Comparison of ENCODE assay signal across 16 mouse cellular contexts in genomic region chr9:70010781-70011473, GRCm38 (mm10). TPM values are rescaled to one million over a fixed set of nuclear protein-coding genes. Genes with fewer than 3 reads are reported as not detected.
"Had no signal": no experiment of that assay in that cellular context is flagged by ENCODE, and none has a peak within 500 bp of the region (broad histone marks: within the 10 kb centered on the region; RNA-seq: fewer than 3 reads in every experiment).

No protein-coding gene starts in this region.

- H3K27me3 ChIP-seq: midbrain, embryonic 15.5 days; neural tube, embryonic 12.5 days had no signal

- H3K4me2 ChIP-seq: midbrain, embryonic 15.5 days; neural tube, embryonic 12.5 days had no signal

- H3K9me3 ChIP-seq: midbrain, embryonic 15.5 days; neural tube, embryonic 12.5 days had no signal

- H3K4me3 ChIP-seq: left cerebral cortex, adult 2 months; midbrain, embryonic 15.5 days; neural tube, embryonic 12.5 days had no signal

- DNase-seq: kidney, adult 9 months; lung, adult 18-20 months; thymus, adult 18-20 months; thymus, postnatal 14 days had no signal

- H3K27ac ChIP-seq: kidney, postnatal 0 days; left cerebral cortex, adult 2 months; midbrain, embryonic 15.5 days; neural tube, embryonic 12.5 days had no signal

- ATAC-seq: inflammation-experienced regulatory T-cells, adult 6 months; intestine, postnatal 0 days had no signal

- H3K9ac ChIP-seq: midbrain, embryonic 15.5 days; neural tube, embryonic 12.5 days had no signal

RNA-seq across cellular contexts. Expression of gene Gcnt3, which starts 27.0 kb away (rescaled TPM):
- total RNA-seq: layer of hippocampus, adult 8-10 months; layer of hippocampus, postnatal 14 days; left cerebral cortex, adult 2 months; left cerebral cortex, postnatal 14 days; monocyte, adult 5-6 weeks; neutrophil, adult 5-6 weeks had no signal
- polyA plus RNA-seq: inflammation-experienced regulatory T-cells, adult 6 months; limb, embryonic 11.5 days; midbrain, embryonic 15.5 days; neural tube, embryonic 12.5 days had no signal
